In genomic region chr6:119193571-119194154, GRCm38 (mm10) we compare ENCODE assay signal across 24 mouse cellular contexts. TPM values are rescaled to one million over a fixed set of nuclear protein-coding genes. Genes with fewer than 3 reads are reported as not detected.
DNase-seq lines count a peak whose midpoint lies in the region; ATAC-seq and TF ChIP-seq lines count a peak whose summit lies in the region.
"Had no signal": no experiment of that assay in that cellular context is flagged by ENCODE, and none has a peak within 500 bp of the region (broad histone marks: within the 10 kb centered on the region; RNA-seq: fewer than 3 reads in every experiment).

No protein-coding gene starts in this region.

- no peaks in the 10 kb centered on the region for H3K27me3 ChIP-seq in heart, adult 2 months (ENCODE audit: control insufficient read depth, insufficient read depth, low read length)
- H3K27me3 ChIP-seq in megakaryocyte, embryonic 14.5 days (replicated peaks), result no peaks in the 10 kb centered on the region
- no peaks in the 10 kb centered on the region for H3K27me3 ChIP-seq in intestine, embryonic 15.5 days (replicated peaks)
- H3K27me3 ChIP-seq: CH12.LX; embryonic facial prominence, embryonic 12.5 days; forebrain, embryonic 13.5 days; hindbrain, embryonic 15.5 days; limb, embryonic 15.5 days; midbrain, embryonic 13.5 days; neural tube, embryonic 12.5 days had no signal

- TF ChIP-seq CTCF in heart, adult 2 months (IDR thresholded peaks at IDR 0.05), result no peak

- H3K79me2 ChIP-seq in heart, adult 2 months (replicated peaks; ENCODE audit: control insufficient read depth, insufficient read depth, low read length), result no peaks in the 10 kb centered on the region

- ATAC-seq in megakaryocyte, adult 5-6 weeks (ENCODE audit: poor library complexity, severe bottlenecking), result no peak
- ATAC-seq in intestine, embryonic 15.5 days, result peak; percentile 34; the same call in 1 of the 2 replicates
- ATAC-seq: forebrain, embryonic 13.5 days; lung, postnatal 0 days; midbrain, embryonic 13.5 days had no signal

- no peaks in the 10 kb centered on the region for H3K9me3 ChIP-seq in megakaryocyte, embryonic 14.5 days
- H3K9me3 ChIP-seq in intestine, embryonic 15.5 days, result no peaks in the 10 kb centered on the region
- H3K9me3 ChIP-seq: embryonic facial prominence, embryonic 12.5 days; forebrain, embryonic 13.5 days; hindbrain, embryonic 15.5 days; limb, embryonic 15.5 days; midbrain, embryonic 13.5 days; neural tube, embryonic 12.5 days had no signal

- 0 out of 2 replicates have a peak, but pooled peaks have one; percentile 33 for TF ChIP-seq EP300 in heart, adult 2 months (IDR thresholded peaks at IDR 0.05; ENCODE audit: insufficient read depth, low read depth, low read length)

- WGBS in heart, adult 2 months, result 40% methylated on average over 15 of the region's 15 CpGs
- 54% methylated on average over 15 of the region's 15 CpGs for whole genome bisulfite sequencing in intestine, embryonic 15.5 days

- no peak overlapping the region for H3K4me2 ChIP-seq in intestine, embryonic 15.5 days (replicated peaks)
- H3K4me2 ChIP-seq: embryonic facial prominence, embryonic 12.5 days; forebrain, embryonic 13.5 days; hindbrain, embryonic 15.5 days; limb, embryonic 15.5 days; midbrain, embryonic 13.5 days; neural tube, embryonic 12.5 days had no signal

- peak overlapping the region; percentile 48 for H3K4me3 ChIP-seq in heart, adult 2 months
- H3K4me3 ChIP-seq in megakaryocyte, embryonic 14.5 days (replicated peaks), result peak overlapping the region; percentile 8
- no peak overlapping the region for H3K4me3 ChIP-seq in intestine, embryonic 15.5 days (replicated peaks)
- H3K4me3 ChIP-seq: embryonic facial prominence, embryonic 12.5 days; erythroblast, embryonic 14.5 days; forebrain, embryonic 13.5 days; hindbrain, embryonic 15.5 days; limb, embryonic 15.5 days; midbrain, embryonic 13.5 days; neural tube, embryonic 12.5 days had no signal

- H3K4me1 ChIP-seq in heart, adult 2 months (ENCODE audit: control insufficient read depth, insufficient read depth, low read length), result peaks cover 4% of the 10 kb centered on the region; the same call in 1 of the 2 replicates
- H3K4me1 ChIP-seq in megakaryocyte, embryonic 14.5 days, result peaks cover 67% of the 10 kb centered on the region
- H3K4me1 ChIP-seq in intestine, embryonic 15.5 days (replicated peaks), result peaks cover 3% of the 10 kb centered on the region; the same call in 1 of the 2 replicates
- H3K4me1 ChIP-seq: hindbrain, embryonic 15.5 days; limb, embryonic 15.5 days had no signal

- H3K27ac ChIP-seq in heart, adult 2 months, result peak overlapping the region; percentile 88
- peak overlapping the region; percentile 66 for H3K27ac ChIP-seq in intestine, embryonic 15.5 days
- H3K27ac ChIP-seq: embryonic facial prominence, embryonic 12.5 days; forebrain, embryonic 13.5 days; hindbrain, embryonic 15.5 days; limb, embryonic 15.5 days; midbrain, embryonic 13.5 days; neural tube, embryonic 12.5 days had no signal

- H3K36me3 ChIP-seq in heart, adult 2 months (ENCODE audit: control insufficient read depth, insufficient read depth, low read length), result peaks cover 27% of the 10 kb centered on the region
- peaks cover 78% of the 10 kb centered on the region for H3K36me3 ChIP-seq in megakaryocyte, embryonic 14.5 days (replicated peaks; ENCODE audit: low read length)
- 0 out of 2 replicates have a peak, but pooled peaks cover 2% of the 10 kb centered on the region for H3K36me3 ChIP-seq in intestine, embryonic 15.5 days

- intact Hi-C loops in heart, adult 2 months (cut with DNase I), result loop anchor here (1.0 to 2.0 kb wide), 2 partner anchors 13 to 61 kb away; no protein-coding TSS in a partner anchor

- no peak; the same call in 1 of the 2 replicates for TF ChIP-seq POLR2A in heart, adult 2 months (IDR thresholded peaks at IDR 0.05; ENCODE audit: insufficient read depth, low read depth, low read length)

- peak in 1 of 2 experiments; percentile 38 for DNase-seq in heart, adult 2 months
- no peak for DNase-seq in heart, adult 9 months (ENCODE audit: low spot score in 2 of 2)
- no peak for DNase-seq in spleen, adult 18-20 months
- no peak for DNase-seq in urinary bladder, postnatal 14 days (ENCODE audit: low spot score)
- no peak for DNase-seq in left cerebral cortex, adult 18-20 months (ENCODE audit: low spot score in 2 of 2)
- DNase-seq: adrenal gland, postnatal 25 days; cerebellum, adult 11 months; cerebellum, postnatal 36 days; kidney, adult 18-20 months; right cerebral cortex, postnatal 4 days; thymus, adult 2 months had no signal

- H3K9ac ChIP-seq in heart, adult 2 months (ENCODE audit: low read depth, low read length), result peak overlapping the region; percentile 59
- H3K9ac ChIP-seq in intestine, embryonic 15.5 days, result no peak overlapping the region
- H3K9ac ChIP-seq: embryonic facial prominence, embryonic 12.5 days; forebrain, embryonic 13.5 days; hindbrain, embryonic 15.5 days; limb, embryonic 15.5 days; midbrain, embryonic 13.5 days; neural tube, embryonic 12.5 days had no signal

RNA-seq across cellular contexts. Expression of gene Cacna1c, which starts 2.6 kb away (rescaled TPM):
- 100 to 1,000 TPM; 194 to 228 TPM for total RNA-seq in heart, adult 2 months (2021)
- polyA plus RNA-seq in heart, adult 2 months (2012; rRNA removed), result 56.8 and 76.3 TPM in 2 replicates
- 1.3 and 3.0 TPM in 2 replicates for polyA plus RNA-seq in megakaryocyte, embryonic 14.5 days (2012; ENCODE audit: insufficient read depth, low replicate concordance)
- total RNA-seq in megakaryocyte, adult 5-6 weeks (2015), result 0.11 TPM in 1 of 2 replicates, not detected in the other
- total RNA-seq in megakaryocyte, adult 5-6 weeks (2017), result 0.12 TPM in 1 of 2 replicates, not detected in the other
- 3.0 and 3.3 TPM in 2 replicates for polyA plus RNA-seq in intestine, embryonic 15.5 days (2015; fragmentation: Nextera tagmentation; extraction: Ambion mirVana)
- 10 to 100 TPM; 53.4 to 54.5 TPM for total RNA-seq in left cerebral cortex, adult 18-20 months (2021)

RNA-seq across cellular contexts. Expression of gene Dcp1b, which starts 18.6 kb away (rescaled TPM):
- total RNA-seq in heart, adult 2 months (2021), result 1 to 10 TPM; 2.6 to 2.7 TPM
- polyA plus RNA-seq in heart, adult 2 months (2012; rRNA removed), result 4.8 and 4.9 TPM in 2 replicates
- polyA plus RNA-seq in megakaryocyte, embryonic 14.5 days (2012; ENCODE audit: insufficient read depth, low replicate concordance), result 19.3 and 22.1 TPM in 2 replicates
- total RNA-seq in megakaryocyte, adult 5-6 weeks (2015), result 7.5 and 13.1 TPM in 2 replicates
- total RNA-seq in megakaryocyte, adult 5-6 weeks (2017), result 7.2 and 10.6 TPM in 2 replicates
- 6.1 and 6.7 TPM in 2 replicates for polyA plus RNA-seq in intestine, embryonic 15.5 days (2015; fragmentation: Nextera tagmentation; extraction: Ambion mirVana)
- total RNA-seq in left cerebral cortex, adult 18-20 months (2021), result 10 to 100 TPM; 17.4 to 17.8 TPM

RNA-seq across cellular contexts. Expression of gene Cacna2d4, which starts 42.7 kb away (rescaled TPM):
- total RNA-seq in heart, adult 2 months (2021), result not detected
- polyA plus RNA-seq in heart, adult 2 months (2012; rRNA removed), result 0.23 TPM in 2 replicates
- 0.08 TPM in 1 of 2 replicates, not detected in the other for polyA plus RNA-seq in megakaryocyte, embryonic 14.5 days (2012; ENCODE audit: insufficient read depth, low replicate concordance)
- 0.04 TPM in 1 of 2 replicates, not detected in the other for total RNA-seq in megakaryocyte, adult 5-6 weeks (2015)
- total RNA-seq in megakaryocyte, adult 5-6 weeks (2017), result 0.07 TPM in 1 of 2 replicates, not detected in the other
- polyA plus RNA-seq in intestine, embryonic 15.5 days (2015; fragmentation: Nextera tagmentation; extraction: Ambion mirVana), result 0.04 and 0.30 TPM in 2 replicates
- total RNA-seq in left cerebral cortex, adult 18-20 months (2021), result 1 to 10 TPM; 1.7 to 3.1 TPM
- total RNA-seq: adrenal gland, postnatal 25 days; heart, postnatal 10 days had no signal
- polyA plus RNA-seq: embryonic facial prominence, embryonic 12.5 days; erythroblast, embryonic 14.5 days had no signal

Comparison
In these comparisons a context has a peak if more than half of its experiments do, and no peak if none do; other contexts are left out.
1. RNA of gene Cacna1c, which starts 2.6 kb away (total RNA-seq): 194 to 228 TPM in heart, adult 2 months and 53.4 to 54.5 TPM in left cerebral cortex, adult 18-20 months; 0.11 to 0.12 TPM in megakaryocyte, adult 5-6 weeks; every median in the first group is over 10 times any median in the second.